Mouse (Mus musculus) ES-E14 (cell line): Measurements from ENCODE around the gene Atg2b. TPM values are rescaled to one million over a fixed set of nuclear protein-coding genes. Genes with fewer than 3 reads are reported as not detected.

Experiments
- DNase-seq: peaks from one replicate; pipeline ENCODE4 v3.0.0-alpha.2; 2013; ENCODE audit warnings: low read depth, low spot score
- H3K27ac ChIP-seq: 2 replicates; pipeline ENCODE4 v1.5.1; 2012; ENCODE audit warnings: low read depth, mild to moderate bottlenecking, low read length, moderate library complexity, mixed read lengths; ENCODE audit not compliant: poor library complexity, insufficient read depth, severe bottlenecking
- H3K36me3 ChIP-seq: 2 replicates; pipeline ENCODE4 v1.6.1; 2012; ENCODE audit warnings: mild to moderate bottlenecking, low read length, moderate library complexity, mixed read lengths; ENCODE audit not compliant: control insufficient read depth, poor library complexity, insufficient read depth, severe bottlenecking
- H3K4me1 ChIP-seq, 2 experiments: fragments of 150-350 bp in 1 of 2; sonication (generic) in 1 of 2; 2 replicates each; pipeline ENCODE4 v1.6.1; 2012; ENCODE audit warnings: low read length in 2 of 2, mild to moderate bottlenecking in 1 of 2, mixed read lengths in 1 of 2; ENCODE audit not compliant: control insufficient read depth in 2 of 2, insufficient read depth in 2 of 2, poor library complexity in 1 of 2
- H3K4me3 ChIP-seq, 2 experiments: fragments of 150-350 bp in 1 of 2; sonication (generic) in 1 of 2; 2 replicates each; pipeline ENCODE4 v1.5.1; 2012; ENCODE audit warnings: low read length in 2 of 2, low read depth in 1 of 2, mild to moderate bottlenecking in 1 of 2, mixed read lengths in 1 of 2; ENCODE audit not compliant: insufficient read depth in 1 of 2, poor library complexity in 1 of 2, severe bottlenecking in 1 of 2
- H3K9ac ChIP-seq: 2 replicates; pipeline ENCODE4 v1.6.1; 2012; ENCODE audit warnings: low read depth, mild to moderate bottlenecking, low read length, mixed read lengths; ENCODE audit not compliant: poor library complexity, insufficient read depth, severe bottlenecking
- H3K9me3 ChIP-seq: fragments of 150-350 bp; sonication (generic); 2 replicates; pipeline ENCODE4 v1.6.1; 2012; ENCODE audit warnings: low read depth, mild to moderate bottlenecking, low read length; ENCODE audit not compliant: control insufficient read depth, insufficient read depth
- CHD2 ChIP-seq: IDR thresholded peaks from 2 replicates; pipeline ENCODE4 v1.6.1; 2014; ENCODE audit warnings: mild to moderate bottlenecking, low read depth, low read length, inconsistent platforms
- HCFC1 ChIP-seq: IDR thresholded peaks from 2 replicates; pipeline ENCODE4 v1.6.1; 2012; ENCODE audit warnings: low read length, inconsistent platforms, borderline replicate concordance; ENCODE audit not compliant: insufficient read depth
- MAFK ChIP-seq: IDR thresholded peaks from 2 replicates; pipeline ENCODE4 v1.6.1; 2014; ENCODE audit warnings: mild to moderate bottlenecking, low read depth, low read length, inconsistent platforms; ENCODE audit not compliant: insufficient read depth
- ZC3H11A ChIP-seq: IDR thresholded peaks from 2 replicates; pipeline ENCODE4 v1.6.1; 2012; ENCODE audit warnings: low read depth, mild to moderate bottlenecking, inconsistent platforms, low read length, borderline replicate concordance
- ZNF384 ChIP-seq: IDR thresholded peaks from 2 replicates; pipeline ENCODE4 v1.6.1; 2012; ENCODE audit warnings: low read depth, low read length, inconsistent platforms
- in situ Hi-C, 2 experiments: fragments of 600-800 bp; cut with MboI; formaldehyde crosslinking; loops; one replicate each; pipeline ENCODE4 v1.15.1; 2025; ENCODE audit warnings: low sequenced_read_pairs in 2 of 2, inconsistent platforms in 1 of 2; ENCODE audit not compliant: unreplicated experiment in 2 of 2
- total RNA-seq: library from RNA; depleted of rRNA; stranded (reverse); fragments of 300-350 nt; gene quantifications from 2 replicates; pipeline ENCODE4 v1.2.3, GENCODE M21; 2012

The Atg2b gene
- total RNA-seq, 1 experiment = 25.2 TPM

DNA sequence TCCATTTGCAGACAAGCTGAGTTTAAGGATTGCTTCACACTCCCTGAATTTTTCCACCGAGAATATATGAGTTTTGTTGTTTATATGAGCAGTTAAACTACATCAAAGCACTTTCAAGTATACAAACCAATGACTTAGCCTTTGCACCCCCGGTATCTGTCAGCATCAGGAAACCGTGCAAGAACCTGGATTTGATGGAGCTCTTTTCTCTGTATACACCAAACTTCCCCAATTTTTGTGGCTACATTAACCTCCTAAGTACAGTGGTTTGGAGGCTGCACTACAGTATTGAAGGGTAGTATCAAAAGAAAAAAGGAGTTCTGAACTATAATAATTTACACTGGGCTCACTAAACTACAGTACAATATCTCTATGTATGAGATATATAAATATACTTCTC is 6.2 kb downstream of the Atg2b start:
- no peak overlapping the region for H3K27ac ChIP-seq
- TF ChIP-seq CHD2 = no peak
- H3K36me3 ChIP-seq = peaks cover 10% of the 10 kb centered on the region; the same call in 1 of the 2 replicates
- no peaks in the 10 kb centered on the region; a peak in 1 of 4 replicates for H3K4me1 ChIP-seq
- H3K9ac ChIP-seq = no peak overlapping the region
- in situ Hi-C loops = no loop called here
- no peak for DNase-seq
- H3K4me3 ChIP-seq = no peak overlapping the region
- H3K9me3 ChIP-seq = no peaks in the 10 kb centered on the region

GRCm38 (mm10) chr12:105678211-105678610 is 6.8 kb downstream of the Atg2b start:
- Histone ChIP-seq H3K4me1 (no peaks in the 10 kb centered on the region; a peak in 1 of 4 replicates), H3K9ac (no peak overlapping the region), H3K4me3 (peak overlapping the region in 1 of 2 experiments; percentile 22; a peak in 1 of 4 replicates), H3K27ac (no peak overlapping the region), H3K36me3 (peaks cover 11% of the 10 kb centered on the region; the same call in 1 of the 2 replicates), H3K9me3 (no peaks in the 10 kb centered on the region)
- TF ChIP-seq HCFC1 (no peak), CHD2 (no peak), ZC3H11A (no peak), ZNF384 (no peak), MAFK (no peak)
- in situ Hi-C loops = no loop called here
- DNase-seq = no peak

DNA sequence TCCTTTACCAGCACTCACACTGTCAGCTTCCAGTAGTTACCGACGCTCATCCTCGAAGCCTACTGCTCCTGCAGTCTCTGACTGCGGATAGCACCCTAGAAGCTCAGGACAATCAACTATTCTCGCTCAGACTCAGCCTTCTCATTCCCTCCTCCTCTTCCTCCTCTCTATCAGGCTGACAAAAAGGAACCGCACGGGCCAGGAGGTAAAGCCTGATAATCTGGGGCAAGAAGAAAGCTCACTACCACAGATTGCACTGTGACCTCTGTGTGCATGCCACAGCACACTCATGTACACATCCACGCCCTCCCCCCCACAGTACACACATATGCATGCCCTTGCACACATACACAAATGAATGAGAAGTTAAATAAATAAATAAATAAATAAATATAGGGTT is 8.7 kb downstream of the Atg2b start:
- Histone ChIP-seq H3K4me3 (no peak overlapping the region), H3K9me3 (no peaks in the 10 kb centered on the region), H3K27ac (no peak overlapping the region), H3K9ac (no peak overlapping the region), H3K36me3 (peaks cover 14% of the 10 kb centered on the region; the same call in 1 of the 2 replicates), H3K4me1 (no peaks in the 10 kb centered on the region)
- DNase-seq = no peak
- TF ChIP-seq ZC3H11A (no peak), MAFK (no peak), HCFC1 (no peak), CHD2 (no peak), ZNF384 (no peak)
- in situ Hi-C loops = no loop called here

GRCm38 (mm10) chr12:105655850-105656249 is 29.2 kb downstream of the Atg2b start:
- no peaks in the 10 kb centered on the region for H3K4me1 ChIP-seq
- in situ Hi-C loops = no loop called here
- no peaks in the 10 kb centered on the region for H3K9me3 ChIP-seq
- TF ChIP-seq ZC3H11A = no peak
- TF ChIP-seq ZNF384 = no peak
- no peak for TF ChIP-seq CHD2
- TF ChIP-seq MAFK = no peak
- no peak for TF ChIP-seq HCFC1
- H3K27ac ChIP-seq = no peak overlapping the region
- peaks cover 45% of the 10 kb centered on the region for H3K36me3 ChIP-seq
- no peak for DNase-seq
- H3K9ac ChIP-seq = no peak overlapping the region
- no peak overlapping the region for H3K4me3 ChIP-seq

DNA sequence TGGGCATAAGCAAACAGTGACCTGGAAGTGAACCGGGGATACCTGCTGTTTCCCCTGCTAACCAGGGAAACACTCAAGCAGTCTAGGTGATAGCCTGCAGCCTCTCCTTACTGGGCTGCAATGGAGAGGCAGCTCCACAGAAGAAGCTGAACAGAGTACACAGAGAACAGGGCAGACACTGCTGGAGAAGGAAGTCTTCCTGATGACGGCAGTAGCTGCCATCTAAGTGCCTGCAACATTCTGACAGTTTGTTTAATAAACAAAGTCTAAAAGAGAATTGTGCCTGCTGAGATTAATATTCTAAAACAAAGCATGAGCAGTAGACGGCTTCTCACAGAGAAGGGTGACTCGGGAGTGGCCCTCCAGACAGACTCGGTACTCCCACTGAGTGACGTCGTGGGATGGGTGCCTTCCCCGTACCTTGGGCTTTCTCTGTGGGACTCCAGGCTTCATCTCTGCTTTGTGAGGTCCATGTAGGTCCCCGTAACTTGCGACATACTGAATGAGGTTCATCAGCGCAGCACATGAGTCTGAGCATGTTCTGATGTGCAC is 42.2 kb downstream of the Atg2b start:
- no peaks in the 10 kb centered on the region for H3K4me1 ChIP-seq
- TF ChIP-seq ZNF384 (no peak), ZC3H11A (no peak), HCFC1 (no peak), CHD2 (no peak), MAFK (no peak)
- no peak for DNase-seq
- H3K27ac ChIP-seq = no peak overlapping the region
- in situ Hi-C loops = no loop called here
- H3K9me3 ChIP-seq = no peaks in the 10 kb centered on the region
- no peak overlapping the region for H3K4me3 ChIP-seq
- peaks cover 54% of the 10 kb centered on the region for H3K36me3 ChIP-seq
- no peak overlapping the region for H3K9ac ChIP-seq
